7 mouse cellular contexts compared by ENCODE assay signal in the genomic region with DNA sequence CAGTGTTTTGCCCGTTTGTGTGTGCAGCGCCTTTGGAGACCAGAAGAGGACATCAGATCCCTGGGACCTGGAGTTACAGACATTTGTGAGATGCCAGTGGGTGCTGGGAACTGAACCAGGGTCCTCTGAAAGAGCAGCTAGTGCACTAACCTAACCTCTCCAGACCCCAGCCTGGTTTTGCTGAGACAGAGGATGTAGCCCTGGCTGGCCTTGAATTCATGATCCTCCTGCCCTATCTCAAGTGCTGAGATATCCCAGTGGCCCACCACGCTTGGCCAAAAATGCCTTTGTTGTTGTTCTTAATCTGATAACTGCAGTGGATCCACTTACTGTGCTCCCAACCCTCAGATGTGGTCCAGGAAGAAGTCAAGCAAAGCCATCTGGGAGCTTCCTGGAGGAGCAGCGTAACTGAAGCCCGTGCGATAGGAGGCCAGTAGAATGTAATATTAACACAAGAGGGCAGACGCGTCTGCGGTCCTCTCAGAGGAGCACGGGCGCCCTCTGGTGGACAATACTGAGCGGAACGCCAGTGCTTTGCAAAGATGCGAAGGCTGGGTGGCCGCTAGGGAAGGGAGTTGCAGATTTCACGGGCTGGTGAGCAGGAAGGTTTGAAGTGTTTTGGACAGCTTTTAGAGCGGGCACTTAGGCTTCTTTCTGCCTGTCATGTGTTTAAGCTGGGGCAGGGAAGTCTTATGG.
DNase-seq lines count a peak whose midpoint lies in the region; ATAC-seq lines count a peak whose summit lies in the region.

No protein-coding gene starts in this region.

- H3K9ac ChIP-seq in embryonic facial prominence, embryonic 11.5 days (replicated peaks; ENCODE audit: low read length) = no peak overlapping the region
- H3K9ac ChIP-seq in limb, embryonic 11.5 days (ENCODE audit: low read length) = no peak overlapping the region
- H3K9ac ChIP-seq in midbrain, embryonic 14.5 days (replicated peaks; ENCODE audit: low read length) = no peak overlapping the region

- peak; percentile 96 for DNase-seq in adrenal gland, postnatal 10 days
- DNase-seq in embryonic facial prominence, embryonic 11.5 days (ENCODE audit: low spot score) = peak; percentile 97
- DNase-seq in heart, adult 18-20 months = peak; percentile 90 to 93
- peak; percentile 89 for DNase-seq in kidney, adult 18-20 months
- DNase-seq in limb, embryonic 11.5 days (ENCODE audit: low spot score) = peak; percentile 96
- peak; percentile 98 for DNase-seq in midbrain, embryonic 14.5 days
- DNase-seq in spleen, adult 12 weeks (ENCODE audit: low spot score) = peak; percentile 74

- H3K27me3 ChIP-seq in embryonic facial prominence, embryonic 11.5 days (ENCODE audit: control insufficient read depth, insufficient read depth, low read length) = no peaks in the 10 kb centered on the region
- H3K27me3 ChIP-seq in limb, embryonic 11.5 days (ENCODE audit: control insufficient read depth, insufficient read depth, low read length) = no peaks in the 10 kb centered on the region
- H3K27me3 ChIP-seq in midbrain, embryonic 14.5 days (ENCODE audit: control insufficient read depth, insufficient read depth, low read length) = no peaks in the 10 kb centered on the region

- H3K4me2 ChIP-seq in embryonic facial prominence, embryonic 11.5 days (ENCODE audit: low read depth, low read length) = no peak overlapping the region
- no peak overlapping the region for H3K4me2 ChIP-seq in limb, embryonic 11.5 days (ENCODE audit: low read depth, severe bottlenecking)
- no peak overlapping the region for H3K4me2 ChIP-seq in midbrain, embryonic 14.5 days (ENCODE audit: low read length)

- no peak overlapping the region for H3K4me3 ChIP-seq in embryonic facial prominence, embryonic 11.5 days (ENCODE audit: low read depth, low read length)
- H3K4me3 ChIP-seq in limb, embryonic 11.5 days (ENCODE audit: low read depth, low read length) = no peak overlapping the region
- no peak overlapping the region for H3K4me3 ChIP-seq in midbrain, embryonic 14.5 days (replicated peaks; ENCODE audit: low read depth, low read length)

- no peaks in the 10 kb centered on the region for H3K4me1 ChIP-seq in embryonic facial prominence, embryonic 11.5 days (ENCODE audit: control insufficient read depth, insufficient read depth, low read length)
- no peaks in the 10 kb centered on the region for H3K4me1 ChIP-seq in limb, embryonic 11.5 days (ENCODE audit: control insufficient read depth, insufficient read depth, low read length)
- H3K4me1 ChIP-seq in midbrain, embryonic 14.5 days (ENCODE audit: control insufficient read depth, insufficient read depth, low read length) = no peaks in the 10 kb centered on the region

- peak; percentile 61 for ATAC-seq in embryonic facial prominence, embryonic 11.5 days (replicated peaks; ENCODE audit: insufficient number of reproducible peaks, low FRiP score, low TSS enrichment, low read depth)
- peak; percentile 22; the same call in 1 of the 2 replicates for ATAC-seq in limb, embryonic 11.5 days (ENCODE audit: insufficient number of reproducible peaks, low FRiP score, low TSS enrichment, low read depth)
- ATAC-seq in midbrain, embryonic 14.5 days (ENCODE audit: low FRiP score, low TSS enrichment) = peak; percentile 57; the same call in 1 of the 2 replicates

- 19% methylated on average over 17 of the region's 17 CpGs for WGBS in embryonic facial prominence, embryonic 11.5 days
- 21% methylated on average over 17 of the region's 17 CpGs for WGBS in limb, embryonic 11.5 days
- 18% methylated on average over 17 of the region's 17 CpGs for WGBS in midbrain, embryonic 14.5 days

- H3K9me3 ChIP-seq in embryonic facial prominence, embryonic 11.5 days (replicated peaks; ENCODE audit: control insufficient read depth, low read length) = no peaks in the 10 kb centered on the region
- H3K9me3 ChIP-seq in limb, embryonic 11.5 days (ENCODE audit: control insufficient read depth, low read length) = no peaks in the 10 kb centered on the region
- no peaks in the 10 kb centered on the region for H3K9me3 ChIP-seq in midbrain, embryonic 14.5 days (ENCODE audit: control insufficient read depth, low read length)

- no peak overlapping the region for H3K27ac ChIP-seq in embryonic facial prominence, embryonic 11.5 days (replicated peaks; ENCODE audit: low read depth, low read length)
- no peak overlapping the region for H3K27ac ChIP-seq in limb, embryonic 11.5 days (replicated peaks; ENCODE audit: low read depth, low read length)
- H3K27ac ChIP-seq in midbrain, embryonic 14.5 days (replicated peaks; ENCODE audit: low read depth, low read length) = no peak overlapping the region

- no peaks in the 10 kb centered on the region for H3K36me3 ChIP-seq in embryonic facial prominence, embryonic 11.5 days (replicated peaks; ENCODE audit: control insufficient read depth, insufficient read depth, low read depth, low read length)
- H3K36me3 ChIP-seq in limb, embryonic 11.5 days (ENCODE audit: control insufficient read depth, insufficient read depth, low read length) = no peaks in the 10 kb centered on the region
- H3K36me3 ChIP-seq in midbrain, embryonic 14.5 days (ENCODE audit: control insufficient read depth, insufficient read depth, low read length) = no peaks in the 10 kb centered on the region
